Mouse (Mus musculus) midbrain, embryonic 14.5 days (tissue): ENCODE measurements around the gene Avp. TPM values are rescaled to one million over a fixed set of nuclear protein-coding genes. Genes with fewer than 3 reads are reported as not detected.
"Not testable (repeated sequence)": the region's sequence is repeated elsewhere in the genome, so short reads cannot be mapped to it uniquely, and the experiment has no call there.

Experiments
- ATAC-seq: fragments of 200-750 bp; cut with Nextera tagmentation; 2 replicates; pipeline ENCODE4 v1.8.0; 2017; ENCODE audit warnings: moderate number of reproducible peaks, moderate library complexity; ENCODE audit not compliant: low FRiP score, low TSS enrichment
- DNase-seq: peaks from one replicate; pipeline ENCODE4 v3.0.0-alpha.2; 2015
- H3K27ac ChIP-seq: fragments of 300-500 bp; sonication (generic); replicated peaks from 2 replicates; pipeline ENCODE4 v1.5.1; 2014; ENCODE audit warnings: mild to moderate bottlenecking, low read depth, low read length, moderate library complexity
- H3K27me3 ChIP-seq: fragments of 300-500 bp; sonication (generic); 2 replicates; pipeline ENCODE4 v1.6.1; 2014; ENCODE audit warnings: low read length, control low read depth, mixed read lengths; ENCODE audit not compliant: control insufficient read depth, insufficient read depth
- H3K36me3 ChIP-seq: fragments of 300-500 bp; sonication (generic); 2 replicates; pipeline ENCODE4 v1.6.1; 2014; ENCODE audit warnings: low read length, control low read depth; ENCODE audit not compliant: control insufficient read depth, insufficient read depth
- H3K4me1 ChIP-seq: fragments of 300-500 bp; sonication (generic); 2 replicates; pipeline ENCODE4 v1.6.1; 2014; ENCODE audit warnings: mild to moderate bottlenecking, antibody characterized with exemption, low read length, control low read depth; ENCODE audit not compliant: control insufficient read depth, insufficient read depth
- H3K4me2 ChIP-seq: fragments of 300-500 bp; sonication (generic); 2 replicates; pipeline ENCODE4 v1.6.1; 2014; ENCODE audit warnings: mild to moderate bottlenecking, low read length, moderate library complexity
- H3K4me3 ChIP-seq: fragments of 300-500 bp; sonication (generic); replicated peaks from 2 replicates; pipeline ENCODE4 v1.5.1; 2014; ENCODE audit warnings: low read depth, low read length
- H3K9ac ChIP-seq: fragments of 300-500 bp; sonication (generic); replicated peaks from 2 replicates; pipeline ENCODE4 v1.6.1; 2014; ENCODE audit warnings: mild to moderate bottlenecking, low read length, moderate library complexity
- H3K9me3 ChIP-seq: fragments of 300-500 bp; sonication (generic); 2 replicates; pipeline ENCODE4 v1.6.1; 2016; ENCODE audit warnings: low read length, control low read depth, mixed read lengths; ENCODE audit not compliant: control insufficient read depth
- WGBS: fragments of 180-500 bp; shearing (Covaris S2); extraction: QIAGEN DNeasy Blood & Tissue Kit; methylation state at CpG from one replicate; pipeline ENCODE4 v1.1.7; 2014; 5-methylcytosine and 5-hydroxymethylcytosine counted together
- polyA plus RNA-seq: library from polyadenylated mRNA; unstranded; fragments of >200 nt; fragmentation: Nextera tagmentation; extraction: Ambion mirVana; gene quantifications from 2 replicates; pipeline ENCODE4 v1.2.1, GENCODE M21; 2014

Avp gene
- polyA plus RNA-seq, 1 experiment from 2014 or later: not detected

GRCm38 (mm10) chr2:130578148-130578547 is 4.2 kb downstream of the Avp start:
- Histone ChIP-seq H3K9me3 (no peaks in the 10 kb centered on the region), H3K4me3 (no peak overlapping the region), H3K27me3 (peaks cover 79% of the 10 kb centered on the region), H3K27ac (no peak overlapping the region), H3K4me1 (peaks cover 10% of the 10 kb centered on the region; the same call in 1 of the 2 replicates), H3K4me2 (no peak overlapping the region), H3K36me3 (no peaks in the 10 kb centered on the region), H3K9ac (no peak overlapping the region)
- 11% methylated on average over 11 of the region's 11 CpGs for WGBS
- ATAC-seq (no peak), DNase-seq (peak; percentile 52)

DNA sequence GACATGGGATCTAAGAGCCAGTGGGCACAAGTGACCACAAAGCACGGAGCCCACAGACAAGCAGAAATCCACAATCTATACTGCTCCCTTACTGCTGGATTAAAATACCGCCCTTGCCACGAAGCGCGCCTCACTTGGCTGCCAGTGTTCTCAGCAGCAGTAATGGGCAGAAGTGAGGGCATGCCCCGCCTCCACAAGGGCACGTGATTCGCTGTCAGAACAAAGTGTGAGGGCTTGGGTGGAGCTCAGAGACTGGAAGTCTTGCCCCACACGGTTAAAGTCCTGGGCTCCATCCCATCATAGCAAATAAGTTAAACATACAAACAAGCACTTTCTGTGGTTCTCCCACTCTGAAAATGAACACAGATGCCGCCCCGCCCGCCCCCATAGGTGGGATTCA is 4.7 kb downstream of the Avp start:
- ATAC-seq (no peak), DNase-seq (peak; percentile 26)
- Histone ChIP-seq H3K9me3 (no peaks in the 10 kb centered on the region), H3K4me1 (peaks cover 10% of the 10 kb centered on the region; the same call in 1 of the 2 replicates), H3K4me3 (no peak overlapping the region), H3K27ac (no peak overlapping the region), H3K4me2 (no peak overlapping the region), H3K9ac (no peak overlapping the region), H3K36me3 (no peaks in the 10 kb centered on the region), H3K27me3 (peaks cover 77% of the 10 kb centered on the region)
- WGBS: 3% methylated on average over 12 of the region's 12 CpGs

- H3K9ac ChIP-seq: no peak overlapping the region
- 0 out of 2 replicates have a peak overlapping the region, but pooled peaks have one; percentile 3 for H3K4me3 ChIP-seq
These were observed 5.3 kb downstream of the Avp start for GRCm38 (mm10) chr2:130577021-130577420.

DNA sequence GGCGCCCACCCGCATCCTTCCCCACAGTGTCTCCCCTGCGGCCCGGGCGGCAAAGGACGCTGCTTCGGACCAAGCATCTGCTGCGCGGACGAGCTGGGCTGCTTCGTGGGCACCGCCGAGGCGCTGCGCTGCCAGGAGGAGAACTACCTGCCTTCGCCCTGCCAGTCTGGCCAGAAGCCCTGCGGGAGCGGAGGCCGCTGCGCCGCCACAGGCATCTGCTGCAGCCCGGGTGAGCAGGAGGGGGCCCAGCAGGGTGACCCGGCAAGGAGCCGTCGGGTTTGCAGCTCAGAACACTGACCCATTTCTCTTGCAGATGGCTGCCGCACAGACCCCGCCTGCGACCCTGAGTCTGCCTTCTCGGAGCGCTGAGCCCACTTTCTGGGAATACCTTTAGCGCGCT is 5.8 kb downstream of the Avp start:
- H3K27me3 ChIP-seq: peaks cover 66% of the 10 kb centered on the region
- H3K27ac ChIP-seq, H3K9me3 ChIP-seq, H3K36me3 ChIP-seq, ATAC-seq: not testable (repeated sequence)
- peak overlapping the region; percentile 44 for H3K4me2 ChIP-seq
- H3K4me1 ChIP-seq: peaks cover 10% of the 10 kb centered on the region; the same call in 1 of the 2 replicates
- peak overlapping the region; percentile 21 for H3K4me3 ChIP-seq
- DNase-seq: peak; percentile 9
- H3K9ac ChIP-seq: peak overlapping the region; percentile 12; the same call in 1 of the 2 replicates
- 2% methylated on average over 32 of the region's 32 CpGs for WGBS

More at GRCm38 (mm10) chr2:130577021-130577420, 5.3 kb downstream of the Avp start:
- Histone ChIP-seq H3K27ac (no peak overlapping the region), H3K36me3 (no peaks in the 10 kb centered on the region), H3K4me1 (peaks cover 10% of the 10 kb centered on the region; the same call in 1 of the 2 replicates), H3K27me3 (peaks cover 71% of the 10 kb centered on the region), H3K4me2 (peak overlapping the region; percentile 44; the same call in 1 of the 2 replicates), H3K9me3 (no peaks in the 10 kb centered on the region)
- DNase-seq: no peak
- ATAC-seq: no peak
- 3% methylated on average over 9 of the region's 9 CpGs for WGBS

DNA sequence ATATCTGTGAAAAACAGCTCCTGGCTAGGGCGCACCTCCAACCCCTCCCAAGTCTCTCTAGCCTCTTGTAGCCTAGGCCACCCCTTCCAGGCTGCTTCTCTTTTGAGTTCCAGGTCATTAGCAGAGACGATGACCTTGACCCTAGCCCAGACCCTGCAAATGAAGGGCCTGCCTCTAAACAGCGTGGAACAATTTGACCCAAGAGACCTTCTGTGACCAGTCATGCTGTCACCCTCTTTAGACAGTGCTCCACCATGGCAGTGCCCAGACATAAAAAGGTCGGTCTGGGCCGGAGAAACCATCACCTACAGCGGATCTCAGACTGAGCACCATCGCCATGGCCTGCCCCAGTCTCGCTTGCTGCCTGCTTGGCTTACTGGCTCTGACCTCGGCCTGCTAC is 6.5 kb downstream of the Avp start, which contains the start of gene Oxt:
TSS of gene Oxt (plus strand) at position 301 of the 400 bp plus-strand sequence.
- peaks cover 10% of the 10 kb centered on the region; the same call in 1 of the 2 replicates for H3K4me1 ChIP-seq
- H3K9me3 ChIP-seq: no peaks in the 10 kb centered on the region
- 44% methylated on average over 9 of the region's 9 CpGs for WGBS
- peak within 1 kb of the TSS; percentile 44 for H3K4me2 ChIP-seq
- DNase-seq (no peak), ATAC-seq (no peak)
- H3K36me3 ChIP-seq: no peaks in the 10 kb centered on the region
- H3K27ac ChIP-seq: no peak within 1 kb of the TSS
- peak within 1 kb of the TSS; percentile 21 for H3K4me3 ChIP-seq
- peak within 1 kb of the TSS; percentile 12; the same call in 1 of the 2 replicates for H3K9ac ChIP-seq
- H3K27me3 ChIP-seq: peaks cover 59% of the 10 kb centered on the region

DNA sequence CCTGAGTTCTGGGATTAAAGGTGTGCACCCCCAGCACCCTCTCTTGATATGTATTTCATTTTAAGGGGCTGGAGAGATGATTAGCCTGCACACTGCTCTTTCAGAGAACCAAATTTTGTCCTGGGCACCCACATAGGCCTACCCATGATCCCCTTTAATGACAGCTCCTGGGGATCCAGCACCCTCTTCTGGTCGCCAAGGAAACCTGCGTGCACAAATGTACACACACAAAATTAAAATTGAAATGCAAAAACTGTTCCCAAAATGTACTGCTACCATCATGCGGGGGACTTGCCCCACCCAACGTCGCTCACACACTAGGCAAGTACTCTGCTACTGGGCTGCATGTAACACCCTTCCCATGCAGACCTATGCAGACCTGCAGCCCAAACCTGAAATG is 7.4 kb downstream of the Avp start:
- no peak overlapping the region for H3K4me3 ChIP-seq
- DNase-seq (no peak), ATAC-seq (no peak)
- H3K36me3 ChIP-seq: no peaks in the 10 kb centered on the region
- H3K27me3 ChIP-seq: peaks cover 50% of the 10 kb centered on the region
- H3K9me3 ChIP-seq: no peaks in the 10 kb centered on the region
- 86% methylated on average over 5 of the region's 5 CpGs for WGBS
- no peak overlapping the region for H3K4me2 ChIP-seq
- no peak overlapping the region for H3K27ac ChIP-seq
- no peak overlapping the region for H3K9ac ChIP-seq
- peaks cover 6% of the 10 kb centered on the region; the same call in 1 of the 2 replicates for H3K4me1 ChIP-seq

- no peak for ATAC-seq
- Histone ChIP-seq H3K4me2 (no peak overlapping the region), H3K36me3 (peaks cover 23% of the 10 kb centered on the region), H3K4me1 (peaks cover 2% of the 10 kb centered on the region; the same call in 1 of the 2 replicates), H3K9ac (no peak overlapping the region), H3K4me3 (no peak overlapping the region), H3K27me3 (no peaks in the 10 kb centered on the region; the same call in 1 of the 2 replicates), H3K9me3 (no peaks in the 10 kb centered on the region), H3K27ac (no peak overlapping the region)
- no peak for DNase-seq
These were observed 12.4 kb downstream of the Avp start for GRCm38 (mm10) chr2:130569926-130570325.

DNA sequence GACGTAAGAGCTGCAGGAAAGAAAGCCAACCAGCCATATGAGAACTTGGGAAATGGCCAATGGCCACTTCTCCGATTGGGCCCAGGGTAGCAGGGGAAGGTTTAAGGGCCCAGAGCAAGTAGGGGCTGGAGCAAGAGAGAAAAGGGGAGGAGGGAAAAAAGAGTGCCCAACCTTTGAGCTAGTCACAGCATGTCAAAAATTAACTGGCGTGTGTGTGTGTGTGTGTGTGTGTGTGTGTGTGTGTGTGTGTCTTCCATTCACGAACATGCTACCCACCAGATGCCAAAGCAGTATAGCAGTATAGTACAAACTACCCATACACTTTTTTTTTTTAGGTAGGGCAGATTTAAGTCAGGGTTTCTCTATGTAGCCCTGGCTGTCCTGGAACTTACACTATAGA is 13.4 kb downstream of the Avp start:
- H3K9me3 ChIP-seq: no peaks in the 10 kb centered on the region
- no peak overlapping the region for H3K9ac ChIP-seq
- H3K4me1 ChIP-seq: peaks cover 9% of the 10 kb centered on the region
- no peak overlapping the region for H3K4me3 ChIP-seq
- WGBS: 80% methylated on average over 4 of the region's 4 CpGs
- no peak overlapping the region for H3K4me2 ChIP-seq
- H3K27ac ChIP-seq: no peak overlapping the region
- no peak for DNase-seq
- no peak for ATAC-seq
- peaks cover 24% of the 10 kb centered on the region for H3K36me3 ChIP-seq
- no peaks in the 10 kb centered on the region for H3K27me3 ChIP-seq

DNA sequence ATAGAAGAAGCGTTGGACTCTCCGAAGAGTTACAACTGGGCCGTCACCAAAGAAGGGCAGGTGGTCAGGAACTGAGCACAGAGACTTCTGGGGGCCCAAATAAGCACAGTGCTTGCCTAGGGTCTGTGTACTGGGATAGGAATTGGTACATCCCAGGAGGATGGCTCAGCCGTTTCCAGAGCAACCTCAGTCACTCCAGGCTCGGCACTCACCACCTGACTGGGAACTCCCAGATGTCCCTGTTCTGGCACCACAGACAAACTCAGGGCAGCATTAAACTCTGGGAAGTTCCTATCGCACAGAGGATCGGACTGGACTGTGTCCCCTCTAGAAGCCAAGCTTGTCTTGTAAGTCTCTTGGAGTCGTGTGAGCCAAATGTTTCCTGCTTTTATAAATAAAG is 17.4 kb downstream of the Avp start:
- Histone ChIP-seq H3K36me3 (peaks cover 24% of the 10 kb centered on the region), H3K4me2 (peak overlapping the region; percentile 85; the same call in 1 of the 2 replicates), H3K27me3 (no peaks in the 10 kb centered on the region), H3K4me1 (peaks cover 12% of the 10 kb centered on the region), H3K27ac (no peak overlapping the region), H3K4me3 (peak overlapping the region; percentile 88), H3K9me3 (no peaks in the 10 kb centered on the region), H3K9ac (0 out of 2 replicates have a peak overlapping the region, but pooled peaks have one; percentile 93)
- DNase-seq: no peak
- ATAC-seq: no peak
- 79% methylated on average over 8 of the region's 8 CpGs for WGBS
